In the genomic region with DNA sequence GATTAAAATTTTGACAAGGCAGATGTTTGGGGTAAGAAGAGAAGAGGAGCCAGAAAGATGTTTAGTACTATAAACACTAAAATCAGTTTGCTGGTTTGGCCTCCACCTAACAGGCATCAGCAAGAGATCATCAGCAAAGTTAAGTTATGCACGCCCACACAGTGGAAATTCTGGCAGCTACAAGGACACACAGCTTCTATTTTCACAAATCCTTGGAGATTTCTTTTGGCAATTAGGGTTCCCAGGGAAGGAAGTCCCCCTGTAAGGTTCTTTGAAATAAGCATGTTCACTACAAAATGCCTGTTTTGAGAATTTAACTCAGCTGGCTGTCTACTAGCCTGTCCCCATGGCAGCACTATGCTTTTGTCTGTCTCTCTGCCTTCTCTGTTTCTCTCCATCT, we compare ENCODE assay signal across 28 mouse cellular contexts. TPM values are rescaled to one million over a fixed set of nuclear protein-coding genes. Genes with fewer than 3 reads are reported as not detected.
"Had no signal": no experiment of that assay in that cellular context is flagged by ENCODE, and none has a peak within 500 bp of the region (broad histone marks: within the 10 kb centered on the region; RNA-seq: fewer than 3 reads in every experiment).

No protein-coding gene starts in this region.

- H3K27me3 ChIP-seq: limb, embryonic 12.5 days; limb, embryonic 15.5 days; midbrain, embryonic 12.5 days; midbrain, embryonic 15.5 days; neural tube, embryonic 12.5 days; neural tube, embryonic 15.5 days had no signal

- ATAC-seq: liver, postnatal 0 days; lung, postnatal 0 days; midbrain, embryonic 15.5 days had no signal

- H3K27ac ChIP-seq: limb, embryonic 12.5 days; limb, embryonic 15.5 days; liver, embryonic 14.5 days; macrophage; midbrain, embryonic 12.5 days; midbrain, embryonic 15.5 days; neural tube, embryonic 12.5 days; neural tube, embryonic 15.5 days had no signal

- H3K9me3 ChIP-seq: limb, embryonic 12.5 days; limb, embryonic 15.5 days; midbrain, embryonic 12.5 days; midbrain, embryonic 15.5 days; neural tube, embryonic 12.5 days; neural tube, embryonic 15.5 days had no signal

- H3K4me3 ChIP-seq: limb, embryonic 12.5 days; limb, embryonic 15.5 days; midbrain, embryonic 12.5 days; midbrain, embryonic 15.5 days; neural tube, embryonic 12.5 days; neural tube, embryonic 15.5 days had no signal

- H3K4me2 ChIP-seq: limb, embryonic 12.5 days; limb, embryonic 15.5 days; liver, embryonic 11.5 days; lung, embryonic 14.5 days; midbrain, embryonic 12.5 days; midbrain, embryonic 15.5 days; neural tube, embryonic 12.5 days; neural tube, embryonic 15.5 days had no signal

- DNase-seq: kidney, postnatal 14 days; kidney, postnatal 4 days; left cerebral cortex, postnatal 4 days; liver, postnatal 0 days; lung, embryonic 14.5 days; thymus, adult 18-20 months; thymus, postnatal 36 days had no signal

- H3K9ac ChIP-seq: limb, embryonic 12.5 days; limb, embryonic 15.5 days; liver, embryonic 14.5 days; liver, postnatal 0 days; lung, embryonic 14.5 days; midbrain, embryonic 12.5 days; midbrain, embryonic 15.5 days; neural tube, embryonic 12.5 days; neural tube, embryonic 15.5 days had no signal

- H3K4me1 ChIP-seq: limb, embryonic 12.5 days; limb, embryonic 15.5 days; midbrain, embryonic 12.5 days; midbrain, embryonic 15.5 days; neural tube, embryonic 12.5 days; neural tube, embryonic 15.5 days had no signal

- H3K36me3 ChIP-seq: limb, embryonic 12.5 days; limb, embryonic 15.5 days; midbrain, embryonic 12.5 days; midbrain, embryonic 15.5 days; neural tube, embryonic 12.5 days; neural tube, embryonic 15.5 days had no signal

RNA-seq across cellular contexts. Expression of gene Olfr1396, which starts 3.7 kb away (rescaled TPM):
- total RNA-seq: layer of hippocampus, adult 18-20 months; layer of hippocampus, postnatal 14 days; left cerebral cortex, adult 8-10 months; left cerebral cortex, postnatal 14 days; left cerebral cortex, postnatal 4 days; megakaryocyte, adult 5-6 weeks had no signal
- polyA plus RNA-seq: kidney, embryonic 16.5 days; limb, embryonic 12.5 days; limb, embryonic 15.5 days; liver, embryonic 11.5 days; liver, embryonic 14.5 days; liver, postnatal 0 days; lung, embryonic 14.5 days; lung, postnatal 0 days; macrophage; midbrain, embryonic 12.5 days; midbrain, embryonic 15.5 days; neural tube, embryonic 12.5 days; neural tube, embryonic 15.5 days; small intestine, adult 2 months; stomach, embryonic 16.5 days; testis, adult 2 months had no signal

RNA-seq across cellular contexts. Expression of gene Olfr1395, which starts 31.1 kb away (rescaled TPM):
- total RNA-seq: layer of hippocampus, adult 18-20 months; layer of hippocampus, postnatal 14 days; left cerebral cortex, adult 8-10 months; left cerebral cortex, postnatal 14 days; left cerebral cortex, postnatal 4 days; megakaryocyte, adult 5-6 weeks had no signal
- polyA plus RNA-seq: kidney, embryonic 16.5 days; limb, embryonic 12.5 days; limb, embryonic 15.5 days; liver, embryonic 11.5 days; liver, embryonic 14.5 days; liver, postnatal 0 days; lung, embryonic 14.5 days; lung, postnatal 0 days; macrophage; midbrain, embryonic 12.5 days; midbrain, embryonic 15.5 days; neural tube, embryonic 12.5 days; neural tube, embryonic 15.5 days; small intestine, adult 2 months; spleen, adult 2 months; stomach, embryonic 16.5 days; testis, adult 2 months; urinary bladder, adult 2 months had no signal

RNA-seq across cellular contexts. Expression of gene Olfr1394, which starts 43.2 kb away (rescaled TPM):
- total RNA-seq: layer of hippocampus, adult 18-20 months; layer of hippocampus, postnatal 14 days; left cerebral cortex, adult 8-10 months; left cerebral cortex, postnatal 14 days; left cerebral cortex, postnatal 4 days; megakaryocyte, adult 5-6 weeks had no signal
- polyA plus RNA-seq: kidney, embryonic 16.5 days; limb, embryonic 12.5 days; limb, embryonic 15.5 days; liver, embryonic 11.5 days; liver, embryonic 14.5 days; liver, postnatal 0 days; lung, embryonic 14.5 days; lung, postnatal 0 days; macrophage; midbrain, embryonic 12.5 days; midbrain, embryonic 15.5 days; neural tube, embryonic 12.5 days; neural tube, embryonic 15.5 days; small intestine, adult 2 months; spleen, adult 2 months; stomach, embryonic 16.5 days; testis, adult 2 months; urinary bladder, adult 2 months had no signal

RNA-seq across cellular contexts. Expression of gene Tgtp2, which starts 47.0 kb away (rescaled TPM):
- total RNA-seq: layer of hippocampus, adult 18-20 months; layer of hippocampus, postnatal 14 days; left cerebral cortex, postnatal 4 days had no signal
- polyA plus RNA-seq: limb, embryonic 12.5 days; midbrain, embryonic 15.5 days; neural tube, embryonic 12.5 days had no signal
